Mouse (Mus musculus) liver, adult (tissue): Measurements from ENCODE around the gene Sipa1l2.

Experiments used
- GATA4 ChIP-seq: IDR thresholded peaks from 2 replicates; pipeline ENCODE4 v1.6.1; 2014; ENCODE audit warnings: mild to moderate bottlenecking, low read length; ENCODE audit not compliant: insufficient replicate concordance

Sipa1l2 gene

DNA sequence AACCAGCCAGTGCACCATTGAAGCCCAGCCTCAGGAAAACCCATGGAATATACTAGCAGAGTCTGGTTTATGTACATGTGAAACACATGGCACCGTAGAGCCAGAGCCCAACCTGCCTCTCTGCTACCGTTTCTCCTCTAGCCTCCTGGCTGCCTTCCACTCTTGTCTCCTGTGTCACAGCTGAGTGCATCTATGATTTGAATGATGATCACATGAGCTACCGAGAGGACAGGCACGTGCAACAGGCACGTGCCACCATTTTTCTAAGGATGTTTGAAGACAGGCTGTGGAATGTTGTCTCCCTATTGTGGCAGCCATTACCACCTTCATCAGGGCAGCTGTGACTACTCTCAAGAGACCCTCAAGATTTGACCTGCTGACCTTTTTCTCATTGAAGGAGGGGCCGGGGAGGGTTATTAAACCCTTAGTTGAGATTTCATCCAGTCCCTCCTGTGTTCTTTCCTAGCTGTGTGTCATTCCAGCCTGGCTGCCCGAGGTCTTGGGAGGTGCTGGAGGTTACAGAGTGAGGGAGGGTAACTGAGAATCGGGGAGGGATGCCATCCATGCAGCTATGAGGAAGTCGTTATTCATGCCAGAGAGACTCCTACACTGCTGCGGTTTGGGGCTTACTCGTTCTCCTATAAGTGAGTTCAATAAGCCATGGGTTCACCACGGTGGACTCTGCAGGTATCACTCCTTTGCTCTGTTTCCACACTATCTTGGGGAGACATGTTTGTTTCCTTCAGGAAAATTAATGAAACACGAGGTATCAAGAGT, 181.0 kb downstream of the Sipa1l2 start:
- TF ChIP-seq GATA4 = no peak

GRCm38 (mm10) chr8:125385519-125386150, 184.0 kb downstream of the Sipa1l2 start:
- TF ChIP-seq GATA4 = no peak

GRCm38 (mm10) chr8:125384551-125385183, 184.9 kb downstream of the Sipa1l2 start:
- no peak; the same call in 1 of the 2 replicates for TF ChIP-seq GATA4

DNA sequence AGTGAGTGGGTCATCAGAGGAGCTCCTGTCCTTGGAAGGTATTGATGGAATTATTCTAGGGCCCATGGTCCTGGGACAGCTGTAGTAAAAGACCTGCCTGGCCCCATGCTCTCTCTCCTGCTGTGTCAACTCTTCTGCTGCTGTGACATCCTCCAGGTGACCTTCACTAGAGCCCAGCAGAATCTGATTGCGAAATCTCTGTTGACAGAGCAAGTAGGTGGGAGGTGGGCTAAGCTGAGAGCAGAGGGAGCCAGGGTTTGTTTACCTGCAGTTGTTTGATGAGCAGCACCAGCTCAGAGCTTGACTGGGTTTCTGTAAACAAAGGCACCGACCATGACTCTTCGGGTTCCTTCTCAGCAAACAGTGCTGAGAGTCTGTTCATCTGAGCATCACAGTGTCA, 187.9 kb downstream of the Sipa1l2 start:
- TF ChIP-seq GATA4 = no peak

GRCm38 (mm10) chr8:125379939-125380338, 189.7 kb downstream of the Sipa1l2 start:
- no peak for TF ChIP-seq GATA4

DNA sequence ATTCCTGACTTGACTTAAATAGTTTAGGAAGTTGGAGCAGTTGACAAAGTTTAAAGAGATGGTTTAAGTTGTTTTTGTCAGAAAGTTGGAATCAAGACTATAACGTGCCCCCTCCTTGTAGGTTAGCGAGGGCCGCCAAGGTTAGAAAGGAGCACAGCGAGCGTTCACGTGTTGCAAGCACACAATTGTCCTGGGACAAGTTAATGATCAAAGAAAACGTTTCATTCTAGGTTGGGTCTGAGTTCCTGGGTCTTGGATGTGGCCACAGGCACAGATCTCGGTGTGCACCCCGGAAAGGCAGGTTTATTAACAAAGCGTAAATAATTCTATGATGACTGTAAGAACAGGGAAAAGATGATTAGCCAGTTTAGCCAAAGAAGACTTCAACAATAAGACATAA, 190.5 kb downstream of the Sipa1l2 start:
- TF ChIP-seq GATA4 = no peak

- no peak for TF ChIP-seq GATA4
Observed at GRCm38 (mm10) chr8:125377704-125378103, 191.9 kb downstream of the Sipa1l2 start.

DNA sequence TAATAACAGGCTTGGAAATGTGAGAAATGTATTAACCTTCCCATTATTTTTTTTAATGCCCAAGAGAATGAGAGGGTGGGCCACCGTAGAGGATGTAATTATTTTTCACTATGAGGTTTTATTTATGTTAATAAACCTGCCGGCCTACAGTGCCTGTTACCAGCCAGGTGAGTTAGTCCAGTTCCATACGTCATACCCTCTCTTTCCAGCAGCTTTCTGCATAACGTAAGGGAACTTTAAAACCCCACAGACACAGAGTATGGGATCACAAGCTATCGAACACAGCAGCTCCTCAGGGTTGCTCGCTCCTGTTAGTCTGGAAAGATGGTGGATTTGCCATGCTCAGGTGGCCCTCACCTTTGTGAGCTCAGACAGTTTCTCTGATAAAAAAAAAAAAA, 193.2 kb downstream of the Sipa1l2 start:
- TF ChIP-seq GATA4 = no peak

- no peak for TF ChIP-seq GATA4
Observed at GRCm38 (mm10) chr8:125375659-125376447, 193.8 kb downstream of the Sipa1l2 start.

DNA sequence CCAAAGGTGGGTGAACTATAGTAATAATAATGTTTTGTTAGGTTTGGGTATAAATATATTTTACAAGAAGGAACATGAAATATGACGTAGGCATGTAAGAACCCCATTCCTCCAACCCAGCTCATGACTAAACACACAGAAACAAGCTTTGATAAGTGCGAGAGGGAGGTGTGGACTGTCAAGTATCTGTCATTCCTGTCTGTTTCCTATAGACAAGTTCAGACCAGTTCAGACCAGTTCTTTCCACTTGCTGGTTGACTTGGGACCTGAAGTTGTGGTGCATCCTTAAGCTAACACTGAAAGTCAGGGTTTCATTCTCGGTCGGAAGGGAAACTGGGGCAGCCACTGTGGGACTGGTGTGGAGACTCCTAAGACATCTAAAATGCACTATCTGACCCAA, 197.0 kb downstream of the Sipa1l2 start:
- no peak for TF ChIP-seq GATA4

- TF ChIP-seq GATA4 = no peak
Observed at GRCm38 (mm10) chr8:125369491-125370236, 199.9 kb downstream of the Sipa1l2 start.

DNA sequence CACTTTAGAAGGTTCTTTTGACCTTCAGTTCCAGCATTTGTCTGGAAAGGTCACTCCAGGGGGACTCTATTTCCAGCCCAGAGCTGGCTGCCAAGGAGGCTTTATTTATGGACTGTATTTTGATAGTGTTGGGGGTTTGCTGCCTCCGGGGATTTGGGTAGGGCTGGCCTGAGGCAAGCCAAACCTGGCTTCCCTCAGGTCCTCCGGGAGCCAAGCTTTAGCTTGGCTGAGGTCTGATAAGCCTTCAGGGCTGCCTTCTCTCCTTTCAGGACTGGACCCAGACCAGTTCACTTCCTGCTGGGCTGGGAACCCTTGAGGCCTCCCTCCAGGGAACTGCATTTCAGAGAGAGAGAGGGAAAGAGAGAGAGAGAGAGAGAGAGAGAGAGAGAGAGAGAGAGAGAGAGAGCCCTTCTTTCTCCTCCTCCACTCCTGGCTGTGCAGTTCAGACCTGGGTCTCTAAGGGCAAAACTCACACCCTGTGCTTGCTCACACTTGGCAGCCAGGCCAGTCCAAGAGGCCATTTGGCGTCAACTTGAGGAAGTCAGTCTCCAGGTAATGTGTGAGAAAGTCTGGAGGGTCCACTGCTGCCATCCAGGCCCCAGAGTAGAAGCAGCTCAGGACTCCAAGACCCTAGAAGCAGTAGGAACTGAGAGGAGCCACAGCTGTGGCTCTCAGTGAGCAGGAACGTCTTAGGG, 201.1 kb downstream of the Sipa1l2 start:
- no peak for TF ChIP-seq GATA4
